Mouse (Mus musculus): ENCODE measurements at regions not wholly inside any gene's neighbourhood (a gene's known extent, or its start where the extent isn't known, plus 50 kb on each side); places are given as distances from the start of the nearest gene placed in this dataset.
"Not testable (repeated sequence)": the region's sequence is repeated elsewhere in the genome, so short reads cannot be mapped to it uniquely, and the experiment has no call there.

DNA sequence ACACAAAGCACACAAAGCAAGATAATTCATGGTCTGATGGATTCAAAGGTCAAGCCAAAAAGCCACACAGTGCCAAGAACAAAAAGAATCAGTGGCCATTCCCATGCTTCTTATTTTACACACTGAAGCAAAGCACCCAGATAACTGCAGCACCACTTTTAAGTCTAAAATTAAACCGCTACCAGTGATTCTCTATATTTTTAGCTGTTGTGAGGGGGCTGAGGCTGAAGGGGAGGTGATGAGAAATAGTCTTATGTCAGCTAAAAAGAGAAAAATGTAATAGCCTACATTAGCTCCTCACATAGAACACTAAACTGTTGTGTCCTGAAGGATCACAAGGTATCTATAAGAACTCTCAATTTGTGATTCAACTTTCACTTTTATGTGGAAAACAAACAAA lies 382.5 kb downstream of the Arl6ip6 start:
- no peak overlapping the region for H3K27ac ChIP-seq
- no peaks in the 10 kb centered on the region for H3K27me3 ChIP-seq (ENCODE audit: insufficient read depth, low read length)
- no peak overlapping the region for H3K4me2 ChIP-seq (ENCODE audit: low read length)
- DNase-seq (ENCODE audit: low spot score) (no peak), ATAC-seq (replicated peaks; ENCODE audit: low FRiP score, low read depth) (no peak)
- no peaks in the 10 kb centered on the region for H3K4me1 ChIP-seq (replicated peaks; ENCODE audit: insufficient read depth, low read length)
- H3K4me3 ChIP-seq (replicated peaks; ENCODE audit: low read depth, low read length): no peak overlapping the region
- H3K9ac ChIP-seq (ENCODE audit: low read depth, low read length): no peak overlapping the region
- TF ChIP-seq CTCF (IDR thresholded peaks at IDR 0.05; ENCODE audit: low read depth): no peak
- no peaks in the 10 kb centered on the region for H3K9me3 ChIP-seq (replicated peaks; ENCODE audit: low read length)
- WGBS: 66% methylated on average over 1 of the region's 1 CpGs
- no peaks in the 10 kb centered on the region for H3K36me3 ChIP-seq (ENCODE audit: insufficient read depth, low read length)

GRCm38 (mm10) chr2:53605829-53606228 lies 414.3 kb downstream of the Arl6ip6 start:
- no peak for DNase-seq (ENCODE audit: low spot score)
- Histone ChIP-seq H3K4me2 (ENCODE audit: low read length) (no peak overlapping the region), H3K4me1 (replicated peaks; ENCODE audit: insufficient read depth, low read length) (no peaks in the 10 kb centered on the region), H3K9ac (ENCODE audit: low read depth, low read length) (no peak overlapping the region), H3K27me3 (ENCODE audit: insufficient read depth, low read length) (no peaks in the 10 kb centered on the region), H3K27ac (no peak overlapping the region), H3K9me3 (replicated peaks; ENCODE audit: low read length) (no peaks in the 10 kb centered on the region), H3K4me3 (replicated peaks; ENCODE audit: low read depth, low read length) (no peak overlapping the region), H3K36me3 (ENCODE audit: insufficient read depth, low read length) (no peaks in the 10 kb centered on the region)
- WGBS: 83% methylated on average over 2 of the region's 2 CpGs
- ATAC-seq (replicated peaks; ENCODE audit: low FRiP score, low read depth): no peak
- TF ChIP-seq CTCF (IDR thresholded peaks at IDR 0.05; ENCODE audit: low read depth): no peak

DNA sequence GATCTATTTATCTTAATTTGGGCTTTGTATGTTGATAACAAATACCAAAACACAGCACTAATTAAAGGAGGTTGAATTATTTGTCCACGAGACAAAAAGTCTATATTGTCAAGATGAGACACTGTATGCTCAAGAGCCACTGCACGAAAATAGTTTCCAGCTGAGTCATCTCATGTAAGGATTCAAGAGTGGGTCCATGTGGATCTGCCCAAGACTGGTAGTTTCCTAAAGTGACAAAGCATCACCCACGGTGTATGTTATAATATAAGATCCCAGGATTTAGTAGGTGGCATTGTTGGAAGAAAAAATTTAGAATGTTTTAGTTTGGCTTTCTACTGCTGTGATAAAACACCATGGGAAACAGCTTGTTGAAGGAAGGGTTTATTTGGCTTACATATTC lies 428.2 kb downstream of the Arl6ip6 start:
- Histone ChIP-seq H3K4me1 (replicated peaks; ENCODE audit: insufficient read depth, low read length) (no peaks in the 10 kb centered on the region), H3K36me3 (ENCODE audit: insufficient read depth, low read length) (no peaks in the 10 kb centered on the region), H3K4me2 (ENCODE audit: low read length) (no peak overlapping the region), H3K4me3 (replicated peaks; ENCODE audit: low read depth, low read length) (no peak overlapping the region), H3K9me3 (replicated peaks; ENCODE audit: low read length) (no peaks in the 10 kb centered on the region), H3K9ac (ENCODE audit: low read depth, low read length) (no peak overlapping the region), H3K27me3 (ENCODE audit: insufficient read depth, low read length) (no peaks in the 10 kb centered on the region), H3K27ac (no peak overlapping the region)
- no peak for ATAC-seq (replicated peaks; ENCODE audit: low FRiP score, low read depth)
- 87% methylated on average over 3 of the region's 3 CpGs for WGBS
- no peak for DNase-seq (ENCODE audit: low spot score)
- no peak for TF ChIP-seq CTCF (IDR thresholded peaks at IDR 0.05; ENCODE audit: low read depth)

GRCm38 (mm10) chr2:53632816-53633474 lies 441.4 kb downstream of the Arl6ip6 start:
- H3K27me3 ChIP-seq (ENCODE audit: insufficient read depth, low read length); ATAC-seq (replicated peaks; ENCODE audit: low FRiP score, low read depth); H3K27ac ChIP-seq; H3K9ac ChIP-seq (ENCODE audit: low read depth, low read length); H3K4me1 ChIP-seq (replicated peaks; ENCODE audit: insufficient read depth, low read length); H3K4me3 ChIP-seq (replicated peaks; ENCODE audit: low read depth, low read length); H3K36me3 ChIP-seq (ENCODE audit: insufficient read depth, low read length); H3K4me2 ChIP-seq (ENCODE audit: low read length); DNase-seq (ENCODE audit: low spot score); H3K9me3 ChIP-seq (replicated peaks; ENCODE audit: low read length): not testable (repeated sequence)
- 66% methylated on average over 19 of the region's 19 CpGs for whole genome bisulfite sequencing

DNA sequence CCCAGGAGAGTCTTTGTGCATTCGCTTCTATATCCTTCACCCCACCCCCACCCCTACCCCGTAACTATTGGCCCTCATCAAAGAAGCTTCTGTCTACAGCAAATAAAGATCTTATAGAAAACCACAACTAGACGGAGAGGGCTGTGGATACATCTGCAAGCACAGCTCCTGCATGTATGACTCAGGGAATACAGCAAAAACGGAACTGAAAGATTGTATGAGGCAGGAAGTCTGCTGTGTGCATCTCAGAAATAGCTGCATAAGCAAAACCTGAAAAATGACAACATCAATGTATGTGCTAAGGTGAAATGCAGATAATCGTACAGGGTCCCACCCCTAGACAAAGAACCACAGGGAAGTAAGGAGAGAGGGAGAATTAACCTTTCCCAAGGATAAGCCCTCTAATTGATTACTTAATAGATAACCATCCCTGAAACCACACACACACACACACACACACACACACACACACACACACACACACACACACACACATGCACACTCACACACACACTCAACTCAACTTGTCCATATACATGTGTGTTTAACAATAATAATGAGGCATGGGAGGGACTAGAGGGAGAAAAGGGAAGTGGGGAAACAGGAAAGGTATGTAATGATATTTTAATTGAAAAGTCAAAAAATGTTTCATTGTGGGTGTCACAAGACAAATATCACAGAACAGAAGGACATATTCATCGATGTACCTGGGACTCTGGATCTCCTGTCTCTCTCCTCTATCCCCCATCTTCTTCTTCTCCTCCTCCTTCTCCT lies 416.6 kb downstream of the Rprm start:
- DNase-seq (ENCODE audit: low spot score) (no peak), ATAC-seq (replicated peaks; ENCODE audit: low FRiP score, low read depth) (no peak)
- no peak for TF ChIP-seq CTCF (IDR thresholded peaks at IDR 0.05; ENCODE audit: low read depth)
- Histone ChIP-seq H3K27me3 (ENCODE audit: insufficient read depth, low read length) (no peaks in the 10 kb centered on the region), H3K27ac (no peak overlapping the region), H3K9me3 (replicated peaks; ENCODE audit: low read length) (no peaks in the 10 kb centered on the region), H3K36me3 (ENCODE audit: insufficient read depth, low read length) (no peaks in the 10 kb centered on the region), H3K4me2 (ENCODE audit: low read length) (no peak overlapping the region), H3K4me3 (replicated peaks; ENCODE audit: low read depth, low read length) (no peak overlapping the region), H3K4me1 (replicated peaks; ENCODE audit: insufficient read depth, low read length) (no peaks in the 10 kb centered on the region), H3K9ac (ENCODE audit: low read depth, low read length) (no peak overlapping the region)
- WGBS: 80% methylated on average over 6 of the region's 6 CpGs

GRCm38 (mm10) chr2:53680350-53681011 lies 404.9 kb downstream of the Rprm start:
- no peak overlapping the region for H3K27ac ChIP-seq
- 80% methylated on average over 5 of the region's 5 CpGs for WGBS
- ATAC-seq (replicated peaks; ENCODE audit: low FRiP score, low read depth) (no peak), DNase-seq (ENCODE audit: low spot score) (no peak)
- TF ChIP-seq CTCF (IDR thresholded peaks at IDR 0.05; ENCODE audit: low read depth): no peak
- no peaks in the 10 kb centered on the region for H3K9me3 ChIP-seq (replicated peaks; ENCODE audit: low read length)
- no peaks in the 10 kb centered on the region for H3K36me3 ChIP-seq (ENCODE audit: insufficient read depth, low read length)
- H3K27me3 ChIP-seq (ENCODE audit: insufficient read depth, low read length): no peaks in the 10 kb centered on the region
- no peak overlapping the region for H3K4me3 ChIP-seq (replicated peaks; ENCODE audit: low read depth, low read length)
- no peak overlapping the region for H3K4me2 ChIP-seq (ENCODE audit: low read length)
- H3K9ac ChIP-seq (ENCODE audit: low read depth, low read length): no peak overlapping the region
- H3K4me1 ChIP-seq (replicated peaks; ENCODE audit: insufficient read depth, low read length): no peaks in the 10 kb centered on the region
